Mouse (Mus musculus) cerebellum, adult 9-11 months (tissue): ENCODE results near the gene Ugt1a7c.
"Not testable (repeated sequence)": the region's sequence is repeated elsewhere in the genome, so short reads cannot be mapped to it uniquely, and the experiment has no call there.

Source experiments
- DNase-seq: peaks from one replicate; pipeline ENCODE4 v3.0.0; 2022

Ugt1a7c gene

DNA sequence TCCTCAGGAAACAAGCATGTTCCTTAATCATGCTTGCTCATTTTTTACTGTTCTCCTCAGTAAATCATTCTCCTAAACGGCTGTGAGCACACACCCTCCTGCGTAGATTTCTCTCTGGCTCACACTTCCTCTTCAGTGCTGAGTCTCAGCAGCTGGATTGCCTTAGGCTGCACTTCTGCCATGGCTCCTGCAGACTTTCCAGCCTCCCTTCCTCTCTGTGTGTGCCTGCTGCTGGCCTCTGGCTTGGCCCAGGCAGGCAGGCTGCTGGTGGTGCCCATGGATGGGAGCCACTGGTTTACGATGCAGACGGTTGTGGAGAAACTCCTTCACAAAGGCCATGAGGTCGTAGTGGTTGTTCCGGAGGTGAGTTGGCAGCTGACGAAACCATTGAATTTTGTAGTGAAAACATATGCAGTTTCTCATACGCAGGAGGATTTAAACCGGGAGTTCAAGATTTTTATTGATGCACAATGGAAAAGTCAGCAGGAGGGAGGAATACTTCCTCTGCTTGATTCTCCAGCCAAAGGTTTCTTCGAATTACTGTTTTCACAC is at the start of gene Ugt1a7c:
Gene Ugt1a7c (plus strand): TSS at position 122 of the 552 bp plus-strand sequence.
- no peak for DNase-seq

GRCm38 (mm10) chr1:88047408-88047807 is 47.5 kb upstream of the Ugt1a7c start:
- not testable (repeated sequence) for DNase-seq

DNA sequence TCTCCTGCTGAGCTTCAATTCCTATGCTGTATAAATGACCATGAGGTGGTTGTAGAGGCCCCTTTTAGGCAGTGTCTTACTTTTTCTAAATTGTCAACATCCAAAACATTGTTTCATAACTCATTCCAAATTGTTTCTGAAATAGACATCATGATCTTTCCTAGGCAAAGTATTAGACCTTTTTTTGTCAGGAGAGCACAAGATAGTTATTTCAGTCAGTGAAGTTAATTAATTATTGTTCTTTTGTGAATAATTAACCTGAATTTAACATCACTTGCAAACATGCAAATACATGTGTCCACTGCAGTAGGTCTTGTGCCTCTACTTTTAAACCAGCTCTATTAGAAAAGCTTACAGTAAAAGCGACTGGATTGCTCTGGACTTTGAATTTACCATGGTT is 39.8 kb upstream of the Ugt1a7c start, which contains the start of gene Ugt1a10:
Gene Ugt1a10 (plus strand): TSS at position 301 of the 400 bp plus-strand sequence.
- DNase-seq = no peak

GRCm38 (mm10) chr1:88066472-88067102 is 28.3 kb upstream of the Ugt1a7c start:
- not testable (repeated sequence) for DNase-seq

- no peak for DNase-seq
Observed at GRCm38 (mm10) chr1:88070495-88070894, 24.4 kb upstream of the Ugt1a7c start, which contains the start of gene Ugt1a9. Gene Ugt1a9 (plus strand): TSS chr1:88070800.

- no peak for DNase-seq
Observed at GRCm38 (mm10) chr1:88070902-88071301, 24.0 kb upstream of the Ugt1a7c start.

DNA sequence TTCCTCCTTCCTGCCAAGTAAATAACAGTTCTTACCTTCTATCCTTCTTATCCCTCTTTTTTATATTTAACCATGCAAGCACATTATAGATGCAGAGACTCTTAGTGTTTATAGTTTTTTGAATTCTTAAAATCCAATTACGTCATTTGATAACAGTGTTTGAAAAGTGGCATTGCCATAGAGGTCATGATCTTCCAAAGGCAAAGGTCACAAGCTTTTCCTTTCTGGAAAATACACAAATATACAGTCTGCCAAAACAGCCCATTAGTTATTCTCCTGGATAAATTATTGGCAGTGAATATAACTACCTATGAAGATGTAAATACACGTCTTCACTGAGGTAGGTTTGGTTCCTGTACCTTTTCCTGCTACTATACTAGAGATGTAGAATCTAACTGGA is 20.4 kb upstream of the Ugt1a7c start:
- DNase-seq = no peak

DNA sequence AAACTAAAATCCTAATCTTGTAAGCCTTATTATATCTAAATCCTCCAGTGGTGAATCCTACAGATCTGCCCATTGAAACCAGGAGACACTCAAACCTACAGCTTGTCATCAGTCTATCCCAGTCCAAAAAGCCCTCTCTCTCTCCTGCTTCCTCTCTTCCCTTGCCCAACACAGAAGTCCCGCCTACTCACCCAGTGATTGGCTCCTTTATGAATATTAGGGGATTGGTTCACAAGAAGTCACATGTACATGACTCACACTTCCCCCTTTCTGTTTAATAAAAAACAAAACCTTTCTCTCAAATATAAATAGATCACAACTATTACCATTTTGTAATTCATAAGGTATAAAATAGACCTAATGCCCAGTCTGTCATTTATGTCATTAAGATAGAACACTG is 17.7 kb upstream of the Ugt1a7c start:
- no peak for DNase-seq

DNA sequence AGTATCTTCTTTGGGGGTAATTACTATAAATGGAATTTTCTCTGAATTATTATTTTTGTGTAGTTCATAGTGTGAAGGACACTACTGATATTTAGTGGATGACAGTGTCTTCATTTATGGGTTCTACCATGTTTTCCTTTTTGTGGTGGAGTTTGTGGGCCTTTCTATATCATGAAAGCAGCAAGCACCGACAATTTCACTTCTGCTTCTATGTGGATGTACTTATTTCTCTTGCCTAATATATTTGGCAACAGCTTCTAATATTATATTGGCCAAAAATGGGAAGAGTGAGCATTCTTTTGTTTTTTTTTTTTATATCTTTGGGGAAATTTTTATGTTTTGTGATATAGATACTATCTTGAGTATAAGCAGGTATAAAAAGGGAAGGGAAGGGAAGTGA is 13.2 kb upstream of the Ugt1a7c start:
- DNase-seq = no peak

DNA sequence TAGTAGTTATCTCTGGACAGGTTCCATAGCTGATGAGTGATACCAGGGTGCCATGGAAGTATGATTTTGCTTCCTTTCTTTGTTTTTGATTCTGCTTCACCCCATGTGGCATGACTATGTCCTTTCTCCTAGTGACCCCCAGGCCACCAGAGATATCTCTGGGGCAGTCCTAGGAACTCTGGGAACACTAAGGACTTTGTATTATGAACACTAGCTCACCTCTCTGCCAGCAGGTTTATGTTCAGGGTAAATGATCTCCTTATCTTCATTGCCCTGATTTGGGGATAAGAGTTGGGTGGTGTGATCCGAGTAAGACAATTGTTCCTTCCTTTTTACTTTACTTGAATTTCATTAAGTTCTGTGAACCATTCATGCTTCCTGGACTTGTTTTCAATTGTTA is 8.7 kb upstream of the Ugt1a7c start:
- DNase-seq = no peak

DNA sequence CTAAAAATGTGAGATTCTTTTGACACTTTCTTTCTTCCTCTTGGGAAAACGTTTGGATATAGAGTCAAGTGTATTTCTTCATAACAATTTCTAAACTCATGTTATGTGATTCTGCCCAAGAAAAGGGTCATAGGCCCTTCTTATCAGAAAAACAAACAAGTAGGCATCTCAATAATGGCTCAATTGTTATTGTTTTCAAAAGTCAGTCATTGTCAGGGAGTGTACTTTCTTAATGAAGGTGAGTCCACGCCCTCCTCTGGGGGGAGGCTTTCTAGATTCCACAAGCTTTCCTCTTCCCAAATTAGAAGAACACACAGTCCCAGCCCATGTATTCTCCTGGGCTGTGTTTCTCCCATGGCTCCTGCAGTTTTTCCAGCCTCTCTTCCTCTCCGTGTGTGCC is 7.3 kb upstream of the Ugt1a7c start, which contains the start of gene Ugt1a8:
Gene Ugt1a8 (plus strand): TSS at position 301 of the 400 bp plus-strand sequence.
- no peak for DNase-seq

DNA sequence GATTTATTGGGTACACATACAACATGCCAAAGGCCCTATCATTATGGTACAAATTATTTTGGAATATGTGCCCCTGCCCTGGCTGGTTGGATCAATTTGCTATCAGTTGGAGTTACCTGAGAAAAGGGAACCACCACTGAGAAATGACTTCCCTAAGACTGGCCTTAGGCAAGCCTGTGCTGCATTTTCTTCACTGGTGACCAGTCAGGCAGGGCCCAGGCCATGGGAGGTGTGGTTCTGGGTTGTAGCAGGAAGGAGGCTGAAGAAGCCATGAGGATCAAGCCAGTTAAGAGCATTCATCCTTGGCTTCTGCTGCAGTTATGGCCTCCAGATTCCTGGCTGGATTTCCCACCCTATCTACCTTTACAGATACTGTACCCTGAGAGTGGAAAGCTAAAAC is 2.5 kb upstream of the Ugt1a7c start:
- no peak for DNase-seq

- not testable (repeated sequence) for DNase-seq
Observed at GRCm38 (mm10) chr1:88094270-88094676, 589 bp upstream of the Ugt1a7c start.

DNA sequence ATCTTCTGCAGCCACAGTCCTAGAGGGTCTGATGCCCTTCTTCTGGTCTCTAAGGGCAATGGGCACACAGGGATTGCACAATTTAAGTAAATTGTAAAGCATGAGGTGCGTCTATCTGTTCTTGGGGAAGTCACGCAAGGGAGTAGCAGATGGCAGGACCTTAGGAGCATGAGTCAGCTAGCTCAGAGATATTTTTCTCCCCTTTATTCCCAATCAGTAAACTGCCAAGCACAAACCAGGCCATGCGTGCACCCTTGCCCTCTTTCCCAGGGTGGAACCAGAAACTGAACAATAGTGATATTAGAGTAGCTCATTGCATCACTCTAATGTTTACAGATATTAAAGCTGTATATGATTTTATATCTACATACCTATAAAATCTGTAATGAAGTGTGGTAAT is 3.7 kb downstream of the Ugt1a7c start:
- DNase-seq = not testable (repeated sequence)

- not testable (repeated sequence) for DNase-seq
Observed at GRCm38 (mm10) chr1:88099691-88100090, 4.8 kb downstream of the Ugt1a7c start.

- DNase-seq = not testable (repeated sequence)
Observed at GRCm38 (mm10) chr1:88103019-88103418, 8.2 kb downstream of the Ugt1a7c start, which contains the start of gene Ugt1a6b. Gene Ugt1a6b (plus strand): TSS chr1:88103252.

DNA sequence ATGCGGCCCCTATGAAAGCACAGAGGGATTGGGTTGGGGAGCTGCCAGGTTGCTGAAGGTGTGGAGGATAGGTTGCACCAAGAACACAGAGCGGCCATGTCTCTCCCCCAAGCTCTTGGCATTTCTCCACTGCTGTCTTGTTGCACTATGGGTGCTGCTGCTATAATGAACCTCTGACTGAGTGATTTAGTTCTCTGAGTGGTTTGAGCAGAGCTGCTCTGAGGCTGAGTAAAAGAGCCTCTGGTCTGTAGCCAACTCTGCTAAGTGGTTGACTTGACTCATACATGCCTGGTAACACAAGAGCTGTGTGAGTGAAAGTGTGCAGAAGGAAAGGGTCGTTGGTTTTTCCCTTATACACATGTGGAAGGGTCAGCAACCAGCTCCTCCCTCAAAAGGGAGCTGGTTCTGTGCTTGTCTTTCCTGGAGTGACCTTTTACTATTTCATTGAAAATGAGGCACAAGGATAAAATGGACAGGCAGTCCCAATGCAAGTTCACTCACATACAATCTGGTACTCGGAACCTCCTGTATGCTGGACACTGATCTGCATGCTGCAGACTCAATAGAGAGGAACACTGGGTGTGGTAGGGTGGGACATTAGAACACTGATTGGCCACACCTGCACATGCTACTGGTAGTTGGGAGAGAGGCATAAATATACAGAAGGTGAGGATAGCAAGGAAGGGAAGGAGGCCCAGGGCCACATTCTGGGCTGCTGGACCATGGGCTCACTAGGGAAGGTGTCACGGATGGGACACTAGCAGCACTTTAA is 9.0 kb downstream of the Ugt1a7c start:
- not testable (repeated sequence) for DNase-seq

DNA sequence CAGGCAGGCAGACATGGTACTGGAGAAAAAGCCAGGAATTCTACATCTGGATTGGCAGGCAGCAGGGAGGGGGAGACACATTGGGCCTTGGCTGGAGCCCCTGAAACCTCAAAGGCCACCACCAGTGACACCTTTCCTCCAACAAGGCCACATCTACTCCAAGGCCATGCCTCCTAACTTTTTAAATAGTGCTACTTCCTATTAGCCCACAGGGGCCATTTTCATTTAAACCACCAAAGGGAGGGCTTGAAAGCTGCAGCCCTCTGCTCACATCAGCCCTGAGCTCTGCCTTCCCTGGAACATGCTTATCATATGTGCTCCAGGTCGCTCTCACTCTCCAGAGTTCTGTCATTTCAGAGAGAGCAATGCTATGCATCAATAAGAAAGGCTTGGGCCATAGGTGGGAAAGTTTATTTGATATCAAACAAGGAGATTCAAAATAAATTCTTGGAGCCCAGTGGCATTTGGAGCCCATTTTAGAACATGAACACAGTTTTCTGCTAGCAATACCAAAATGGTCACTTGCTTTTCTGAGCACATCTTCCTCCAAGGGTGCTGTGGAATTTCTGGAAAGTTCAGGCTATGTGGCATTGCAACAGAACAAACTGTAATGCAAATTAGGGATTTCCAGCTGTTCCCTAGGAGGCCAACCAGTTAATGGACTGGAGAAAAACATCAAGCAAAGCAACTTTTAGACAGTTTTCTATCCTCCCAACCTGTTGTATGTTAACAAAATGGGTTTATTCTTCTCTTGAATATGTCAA is 10.0 kb downstream of the Ugt1a7c start:
- DNase-seq = no peak

GRCm38 (mm10) chr1:88105656-88106055 is 10.8 kb downstream of the Ugt1a7c start:
- DNase-seq = no peak

GRCm38 (mm10) chr1:88109027-88109557 is 14.2 kb downstream of the Ugt1a7c start:
- not testable (repeated sequence) for DNase-seq

DNA sequence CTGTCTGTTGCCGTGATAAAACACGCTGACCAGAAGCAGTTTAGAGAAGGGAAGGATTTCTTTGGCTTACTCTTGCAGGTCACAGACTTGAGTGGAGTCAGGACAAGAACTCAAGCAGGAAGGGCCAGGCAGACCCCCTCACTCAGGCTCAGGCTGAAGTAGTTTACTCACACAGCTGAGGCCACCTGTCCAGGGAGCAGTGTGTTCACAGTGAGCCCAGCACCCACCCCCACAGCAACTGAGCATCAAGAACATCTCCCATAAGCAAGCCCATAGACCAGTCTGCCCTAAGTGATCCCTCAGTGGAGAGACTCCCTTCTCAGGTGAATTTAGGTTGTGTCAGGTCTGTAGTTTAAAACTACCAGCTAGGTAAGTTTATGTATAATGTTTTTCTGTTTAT is 14.7 kb downstream of the Ugt1a7c start:
- DNase-seq = not testable (repeated sequence)

GRCm38 (mm10) chr1:88112769-88113168 is 17.9 kb downstream of the Ugt1a7c start:
- not testable (repeated sequence) for DNase-seq

DNA sequence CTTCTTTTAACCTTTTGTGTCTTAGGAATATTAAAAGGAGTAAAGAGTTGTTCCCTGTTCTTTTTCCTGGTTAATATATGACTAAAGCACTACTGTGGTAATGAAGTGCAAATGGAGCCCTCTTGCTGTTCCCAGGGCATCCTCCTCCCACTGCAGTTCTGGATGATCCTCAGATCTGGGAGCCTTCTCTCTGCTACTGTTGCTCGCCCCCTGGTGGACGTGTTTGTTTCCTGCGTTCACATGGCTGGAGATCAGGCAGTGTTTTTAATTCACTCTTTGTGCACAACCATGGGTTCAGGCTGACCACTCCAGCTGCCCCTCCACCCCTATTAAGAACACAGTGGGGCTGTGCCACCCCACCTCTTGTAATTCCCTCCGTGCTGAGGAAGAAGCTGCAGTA is 25.7 kb downstream of the Ugt1a7c start:
- DNase-seq = not testable (repeated sequence)
